Mouse (Mus musculus): ENCODE measurements at regions not wholly inside any gene's neighbourhood (a gene's known extent, or its start where the extent isn't known, plus 50 kb on each side); places are given as distances from the start of the nearest gene placed in this dataset.

DNA sequence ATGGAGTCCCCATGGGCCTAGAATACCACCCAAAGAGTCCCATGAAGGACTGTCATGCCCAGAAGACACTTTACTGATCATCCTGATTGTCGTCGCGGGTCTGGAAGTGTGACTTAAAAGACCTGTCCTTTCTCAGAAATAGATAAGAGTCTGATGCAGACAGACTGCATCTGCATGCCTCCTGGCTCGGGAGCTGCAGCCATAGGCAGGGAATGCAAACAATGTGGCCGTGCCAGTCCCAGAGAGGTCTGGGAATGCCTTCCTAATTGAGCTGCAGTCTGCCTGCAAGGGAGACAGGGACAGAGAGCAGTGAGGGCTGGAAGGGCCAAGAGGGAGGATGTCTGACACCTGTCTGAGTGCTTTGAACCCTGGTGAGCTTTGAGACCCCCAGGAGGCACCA is 150.9 kb downstream of the Opa1 start:
- 29% methylated on average over 5 of the region's 5 CpGs for WGBS
- no peak for DNase-seq (ENCODE audit: low spot score)
- Histone ChIP-seq H3K4me1 (ENCODE audit: insufficient read depth, low read depth, low read length) (peaks cover 7% of the 10 kb centered on the region; the same call in 1 of the 2 replicates), H3K36me3 (ENCODE audit: insufficient read depth, low read length) (no peaks in the 10 kb centered on the region), H3K27ac (ENCODE audit: low read length) (no peak overlapping the region), H3K9me3 (ENCODE audit: low read length) (no peaks in the 10 kb centered on the region), H3K4me3 (ENCODE audit: low read depth, low read length) (no peak overlapping the region), H3K9ac (replicated peaks; ENCODE audit: low read depth) (no peak overlapping the region), H3K4me2 (replicated peaks; ENCODE audit: low read depth, low read length) (no peak overlapping the region), H3K27me3 (replicated peaks; ENCODE audit: insufficient read depth, low read length) (no peaks in the 10 kb centered on the region)
- no peak for TF ChIP-seq EP300 (IDR thresholded peaks at IDR 0.05)
- TF ChIP-seq CTCF (IDR thresholded peaks at IDR 0.05): no peak
- no peak for ATAC-seq

- Histone ChIP-seq H3K9ac (replicated peaks; ENCODE audit: low read depth) (no peak overlapping the region), H3K9me3 (ENCODE audit: low read length) (no peaks in the 10 kb centered on the region), H3K27ac (ENCODE audit: low read length) (no peak overlapping the region), H3K4me3 (ENCODE audit: low read depth, low read length) (no peak overlapping the region), H3K36me3 (ENCODE audit: insufficient read depth, low read length) (no peaks in the 10 kb centered on the region), H3K4me2 (replicated peaks; ENCODE audit: low read depth, low read length) (no peak overlapping the region), H3K4me1 (ENCODE audit: insufficient read depth, low read depth, low read length) (peaks cover 7% of the 10 kb centered on the region; the same call in 1 of the 2 replicates), H3K27me3 (replicated peaks; ENCODE audit: insufficient read depth, low read length) (no peaks in the 10 kb centered on the region)
- TF ChIP-seq EP300 (IDR thresholded peaks at IDR 0.05) (no peak), CTCF (IDR thresholded peaks at IDR 0.05) (no peak)
- ATAC-seq (no peak), DNase-seq (ENCODE audit: low spot score) (no peak)
- 33% methylated on average over 1 of the region's 1 CpGs for WGBS
These were observed 153.8 kb downstream of the Opa1 start for GRCm38 (mm10) chr16:29732889-29733288.

DNA sequence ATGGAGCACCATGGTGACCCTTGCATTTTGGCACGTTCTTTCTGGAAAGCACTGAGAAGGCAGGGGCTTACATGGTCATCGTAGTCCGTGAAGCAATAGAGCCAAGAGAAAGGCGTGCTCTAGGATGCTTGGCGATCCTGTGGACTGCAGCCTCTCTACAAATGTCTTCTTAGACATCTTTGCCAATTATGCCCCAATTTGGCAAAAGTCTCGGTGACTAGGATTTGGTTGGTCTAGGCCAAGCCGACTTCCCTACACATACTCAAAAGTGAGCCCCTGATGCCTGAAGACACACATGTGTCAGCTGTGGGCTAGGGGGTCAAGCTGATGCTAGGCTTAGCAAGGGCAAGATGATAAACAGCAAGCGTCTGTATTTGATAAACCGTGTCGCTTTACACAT is 154.7 kb downstream of the Opa1 start:
- Histone ChIP-seq H3K27me3 (replicated peaks; ENCODE audit: insufficient read depth, low read length) (no peaks in the 10 kb centered on the region), H3K4me3 (ENCODE audit: low read depth, low read length) (no peak overlapping the region), H3K9ac (replicated peaks; ENCODE audit: low read depth) (no peak overlapping the region), H3K4me1 (ENCODE audit: insufficient read depth, low read depth, low read length) (peaks cover 7% of the 10 kb centered on the region; the same call in 1 of the 2 replicates), H3K4me2 (replicated peaks; ENCODE audit: low read depth, low read length) (no peak overlapping the region), H3K27ac (ENCODE audit: low read length) (no peak overlapping the region), H3K9me3 (ENCODE audit: low read length) (no peaks in the 10 kb centered on the region), H3K36me3 (ENCODE audit: insufficient read depth, low read length) (no peaks in the 10 kb centered on the region)
- TF ChIP-seq EP300 (IDR thresholded peaks at IDR 0.05) (no peak), CTCF (IDR thresholded peaks at IDR 0.05) (no peak)
- DNase-seq (ENCODE audit: low spot score) (no peak), ATAC-seq (no peak)
- WGBS: 85% methylated on average over 10 of the region's 10 CpGs

- Histone ChIP-seq H3K9me3 (ENCODE audit: low read length) (no peaks in the 10 kb centered on the region), H3K27ac (ENCODE audit: low read length) (peak overlapping the region; percentile 54; the same call in 1 of the 2 replicates), H3K4me3 (ENCODE audit: low read depth, low read length) (no peak overlapping the region), H3K9ac (replicated peaks; ENCODE audit: low read depth) (no peak overlapping the region), H3K4me1 (ENCODE audit: insufficient read depth, low read depth, low read length) (peaks cover 7% of the 10 kb centered on the region; the same call in 1 of the 2 replicates), H3K36me3 (ENCODE audit: insufficient read depth, low read length) (no peaks in the 10 kb centered on the region), H3K4me2 (replicated peaks; ENCODE audit: low read depth, low read length) (peak overlapping the region; percentile 44), H3K27me3 (replicated peaks; ENCODE audit: insufficient read depth, low read length) (no peaks in the 10 kb centered on the region)
- TF ChIP-seq CTCF (IDR thresholded peaks at IDR 0.05): peak; percentile 84
- 0 out of 2 replicates have a peak, but pooled peaks have one; percentile 17 for TF ChIP-seq EP300 (IDR thresholded peaks at IDR 0.05)
- DNase-seq (ENCODE audit: low spot score) (peak; percentile 92), ATAC-seq (peak; percentile 75)
- WGBS: 6% methylated on average over 1 of the region's 1 CpGs
These were observed 155.2 kb downstream of the Opa1 start for GRCm38 (mm10) chr16:29734324-29734723.

GRCm38 (mm10) chr16:29734738-29735250 is 155.7 kb downstream of the Opa1 start:
- Histone ChIP-seq H3K27ac (ENCODE audit: low read length) (peak overlapping the region; percentile 54; the same call in 1 of the 2 replicates), H3K4me3 (ENCODE audit: low read depth, low read length) (no peak overlapping the region)

DNA sequence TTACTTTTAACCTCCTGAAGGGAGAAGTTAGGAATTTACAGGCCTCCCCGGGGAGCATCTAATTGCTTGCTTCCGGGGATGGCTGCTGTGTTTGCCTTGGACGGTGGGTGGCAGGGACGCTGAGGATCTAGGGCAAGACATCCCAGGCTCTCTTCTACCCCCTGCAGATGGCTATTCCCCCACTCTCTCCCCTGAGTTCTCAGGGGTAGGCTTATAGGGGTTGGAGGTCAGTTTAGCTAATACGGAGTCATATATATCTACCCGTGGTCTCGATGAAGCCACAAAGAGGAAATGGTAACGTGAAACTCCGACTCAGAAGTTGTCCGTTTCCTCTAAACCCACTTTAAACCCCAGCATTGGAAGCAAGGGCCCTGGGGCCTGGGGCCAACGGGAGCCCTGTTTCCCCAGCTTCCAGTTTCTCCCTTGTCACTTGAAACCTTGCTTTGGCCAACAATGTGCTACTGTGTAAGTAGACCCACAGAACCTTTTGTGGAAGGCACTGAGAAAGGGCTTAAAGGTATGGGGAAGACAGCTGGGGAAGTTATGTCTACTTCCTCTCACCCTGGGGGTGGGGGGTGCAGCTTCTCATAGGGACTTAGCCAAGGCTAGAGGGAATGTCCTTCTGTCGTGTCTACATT is 156.4 kb downstream of the Opa1 start:
- 25% methylated on average over 12 of the region's 12 CpGs for WGBS

More at GRCm38 (mm10) chr16:29734738-29735250, 155.7 kb downstream of the Opa1 start:
- WGBS: 8% methylated on average over 12 of the region's 12 CpGs
- DNase-seq (ENCODE audit: low spot score): peak; percentile 82
- Histone ChIP-seq H3K9ac (replicated peaks; ENCODE audit: low read depth) (no peak overlapping the region), H3K9me3 (ENCODE audit: low read length) (no peaks in the 10 kb centered on the region), H3K4me1 (ENCODE audit: insufficient read depth, low read depth, low read length) (peaks cover 7% of the 10 kb centered on the region; the same call in 1 of the 2 replicates), H3K4me2 (replicated peaks; ENCODE audit: low read depth, low read length) (peak overlapping the region; percentile 44), H3K27me3 (replicated peaks; ENCODE audit: insufficient read depth, low read length) (no peaks in the 10 kb centered on the region), H3K36me3 (ENCODE audit: insufficient read depth, low read length) (no peaks in the 10 kb centered on the region)
- peak; percentile 77 for TF ChIP-seq EP300 (IDR thresholded peaks at IDR 0.05)
- no peak for TF ChIP-seq CTCF (IDR thresholded peaks at IDR 0.05)
- ATAC-seq: peak; percentile 70

More for the DNA sequence above, 156.4 kb downstream of the Opa1 start:
- TF ChIP-seq EP300 (IDR thresholded peaks at IDR 0.05) (no peak), CTCF (IDR thresholded peaks at IDR 0.05) (peak; percentile 35)
- no peaks in the 10 kb centered on the region for H3K36me3 ChIP-seq (ENCODE audit: insufficient read depth, low read length)
- no peak overlapping the region for H3K4me3 ChIP-seq (ENCODE audit: low read depth, low read length)
- ATAC-seq (no peak), DNase-seq (ENCODE audit: low spot score) (no peak)
- no peaks in the 10 kb centered on the region for H3K9me3 ChIP-seq (ENCODE audit: low read length)
- H3K9ac ChIP-seq (replicated peaks; ENCODE audit: low read depth): no peak overlapping the region
- peaks cover 7% of the 10 kb centered on the region; the same call in 1 of the 2 replicates for H3K4me1 ChIP-seq (ENCODE audit: insufficient read depth, low read depth, low read length)
- H3K27me3 ChIP-seq (replicated peaks; ENCODE audit: insufficient read depth, low read length): no peaks in the 10 kb centered on the region
- no peak overlapping the region for H3K4me2 ChIP-seq (replicated peaks; ENCODE audit: low read depth, low read length)
- H3K27ac ChIP-seq (ENCODE audit: low read length): no peak overlapping the region
